Mouse (Mus musculus) testis, adult 2 months (tissue): ENCODE measurements around the gene Nfib.

Experiments used
- CTCF ChIP-seq: fragments of 200-500 bp; IDR thresholded peaks from 2 replicates; pipeline ENCODE4 v1.5.1; 2012; ENCODE audit warnings: low read depth, mild to moderate bottlenecking, inconsistent platforms, low read length, moderate library complexity; ENCODE audit not compliant: control insufficient read depth, insufficient read depth, insufficient replicate concordance
- POLR2A ChIP-seq: fragments of 200-500 bp; IDR thresholded peaks from 2 replicates; pipeline ENCODE4 v1.6.1; 2012; ENCODE audit warnings: low read depth, mild to moderate bottlenecking, inconsistent platforms, low read length, moderate library complexity; ENCODE audit not compliant: control insufficient read depth

GRCm38 (mm10) chr4:82391726-82392472 lies 313.7 kb downstream of the Nfib start:
- TF ChIP-seq CTCF = no peak
- TF ChIP-seq POLR2A = no peak
